Mouse (Mus musculus) forebrain, embryonic 13.5 days (tissue): ENCODE data around the gene Slc12a9. TPM values are rescaled to one million over a fixed set of nuclear protein-coding genes. Genes with fewer than 3 reads are reported as not detected.
A peak's percentile ranks its signal among the peaks of the same experiment; 100 is the strongest.

Experiments used
- ATAC-seq: fragments of 200-750 bp; cut with Nextera tagmentation; 2 replicates; pipeline ENCODE4 v1.8.0; 2017
- H3K27ac ChIP-seq: fragments of 300-500 bp; sonication (generic); 2 replicates; pipeline ENCODE4 v1.5.1; 2015; ENCODE audit warnings: inconsistent platforms, mild to moderate bottlenecking, moderate library complexity
- H3K27me3 ChIP-seq: fragments of 300-500 bp; sonication (generic); 2 replicates; pipeline ENCODE4 v1.6.1; 2015; ENCODE audit warnings: mild to moderate bottlenecking, inconsistent platforms
- H3K36me3 ChIP-seq: fragments of 300-500 bp; sonication (generic); 2 replicates; pipeline ENCODE4 v1.6.1; 2015; ENCODE audit warnings: mild to moderate bottlenecking, inconsistent platforms; ENCODE audit not compliant: poor library complexity, severe bottlenecking
- H3K4me1 ChIP-seq: fragments of 300-500 bp; sonication (generic); 2 replicates; pipeline ENCODE4 v1.6.1; 2015; ENCODE audit warnings: inconsistent platforms
- H3K4me2 ChIP-seq: fragments of 300-500 bp; sonication (generic); 2 replicates; pipeline ENCODE4 v1.6.1; 2015; ENCODE audit warnings: inconsistent platforms, mild to moderate bottlenecking, moderate library complexity
- H3K4me3 ChIP-seq: fragments of 300-500 bp; sonication (generic); 2 replicates; pipeline ENCODE4 v1.5.1; 2015; ENCODE audit warnings: mild to moderate bottlenecking, inconsistent platforms
- H3K9ac ChIP-seq: fragments of 300-500 bp; sonication (generic); 2 replicates; pipeline ENCODE4 v1.6.1; 2015; ENCODE audit warnings: mild to moderate bottlenecking, inconsistent platforms
- H3K9me3 ChIP-seq: fragments of 300-500 bp; sonication (generic); replicated peaks from 2 replicates; pipeline ENCODE4 v1.6.1; 2016; ENCODE audit warnings: inconsistent platforms
- WGBS: fragments of 180-500 bp; shearing (Covaris S2); methylation state at CpG from one replicate; pipeline ENCODE4 v1.1.7; 2015; 5-methylcytosine and 5-hydroxymethylcytosine counted together
- polyA plus RNA-seq: library from polyadenylated mRNA; unstranded; fragments of >200 nt; fragmentation: Nextera tagmentation; extraction: Ambion mirVana; gene quantifications from 2 replicates; pipeline ENCODE4 v1.2.1, GENCODE M21; 2015

The Slc12a9 gene
- polyA plus RNA-seq, 1 experiment from 2014 or later: 14.4 TPM

DNA sequence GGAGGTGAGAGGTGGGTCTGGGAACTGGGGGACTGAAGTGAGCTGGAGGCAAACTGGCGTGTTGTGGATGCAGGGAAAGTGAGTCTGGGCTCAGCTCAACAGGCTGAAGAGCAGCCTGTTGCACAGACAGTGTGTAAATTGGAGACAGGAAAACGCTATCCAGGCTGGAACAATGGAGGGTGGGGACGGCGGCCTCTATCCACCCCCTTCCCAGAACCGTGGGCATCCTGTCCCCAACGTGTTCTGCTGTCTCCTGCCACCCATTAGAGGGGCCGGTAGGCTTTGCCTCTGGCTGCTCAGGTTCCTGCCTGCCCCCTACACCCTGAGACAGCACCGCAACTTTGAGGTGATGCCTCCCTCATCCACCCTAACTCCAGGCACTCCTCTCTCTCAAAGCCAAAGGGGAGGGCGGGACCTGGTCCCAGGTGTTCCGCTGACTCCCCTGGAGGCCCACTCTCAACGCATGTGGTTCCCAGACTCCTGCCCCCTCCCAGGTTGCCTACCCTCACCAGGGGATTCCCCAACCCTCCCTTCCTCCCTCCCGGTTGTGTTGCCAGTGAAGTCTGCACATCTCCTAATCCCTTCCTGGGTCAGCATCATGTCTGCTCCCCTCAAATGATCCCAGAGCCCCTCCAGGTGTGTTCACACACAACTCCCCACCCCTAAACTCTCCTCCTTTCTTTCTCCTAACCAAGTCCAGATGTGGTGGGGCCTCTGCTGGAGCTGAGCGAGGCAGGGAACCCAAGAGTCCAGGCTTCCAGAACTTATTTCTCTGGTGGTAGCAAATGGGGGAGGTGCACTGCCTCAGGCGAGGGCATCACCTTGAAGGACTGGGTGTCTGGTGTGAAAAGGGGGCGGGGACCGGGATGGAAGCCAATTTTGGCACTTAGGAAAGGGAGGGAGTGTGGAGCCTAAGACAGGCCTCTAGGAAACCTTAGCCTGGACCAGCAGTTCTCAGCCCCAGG is 18.9 kb upstream of the Slc12a9 start:
- WGBS: 20% methylated on average over 16 of the region's 16 CpGs
- Histone ChIP-seq H3K9ac (peak overlapping the region; percentile 89), H3K4me3 (peak overlapping the region; percentile 73), H3K9me3 (no peaks in the 10 kb centered on the region), H3K4me1 (peaks cover 48% of the 10 kb centered on the region), H3K4me2 (peak overlapping the region; percentile 93), H3K27ac (no peak overlapping the region), H3K27me3 (peaks cover 8% of the 10 kb centered on the region), H3K36me3 (peaks cover 35% of the 10 kb centered on the region)
- no peak for ATAC-seq

DNA sequence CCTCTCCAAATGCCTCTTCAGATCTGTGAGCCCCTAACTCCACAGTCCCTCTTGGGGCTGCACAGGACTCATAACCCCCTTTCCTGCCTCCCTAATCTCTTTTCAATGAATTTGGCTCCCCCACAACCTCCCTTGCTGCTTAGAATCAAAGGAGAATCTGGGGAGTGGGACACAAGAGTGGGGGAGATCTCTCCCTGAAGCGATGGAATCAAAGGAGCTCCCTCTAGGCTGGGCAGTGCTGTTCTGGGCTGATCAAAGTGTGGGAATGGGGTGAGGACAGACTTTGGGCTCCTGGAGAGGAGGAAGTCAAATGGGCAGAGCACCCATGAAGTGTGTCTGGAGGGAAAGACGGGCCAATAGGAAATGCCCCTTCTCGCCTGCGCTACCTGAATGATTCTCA is 18.0 kb upstream of the Slc12a9 start:
- Histone ChIP-seq H3K4me3 (peak overlapping the region; percentile 73), H3K4me1 (peaks cover 48% of the 10 kb centered on the region), H3K36me3 (peaks cover 28% of the 10 kb centered on the region), H3K4me2 (peak overlapping the region; percentile 93), H3K27me3 (peaks cover 8% of the 10 kb centered on the region), H3K27ac (peak overlapping the region; percentile 55), H3K9me3 (no peaks in the 10 kb centered on the region), H3K9ac (peak overlapping the region; percentile 89)
- 5% methylated on average over 4 of the region's 4 CpGs for WGBS
- ATAC-seq: no peak

GRCm38 (mm10) chr5:137351058-137351380 is 17.6 kb upstream of the Slc12a9 start:
- Histone ChIP-seq H3K27ac (peak overlapping the region; percentile 55), H3K9ac (peak overlapping the region; percentile 89), H3K4me1 (peaks cover 49% of the 10 kb centered on the region), H3K9me3 (no peaks in the 10 kb centered on the region), H3K27me3 (peaks cover 8% of the 10 kb centered on the region), H3K4me2 (peak overlapping the region; percentile 93), H3K4me3 (peak overlapping the region; percentile 73), H3K36me3 (peaks cover 25% of the 10 kb centered on the region)
- WGBS: under 1% methylated on average over 8 of the region's 8 CpGs
- no peak for ATAC-seq

DNA sequence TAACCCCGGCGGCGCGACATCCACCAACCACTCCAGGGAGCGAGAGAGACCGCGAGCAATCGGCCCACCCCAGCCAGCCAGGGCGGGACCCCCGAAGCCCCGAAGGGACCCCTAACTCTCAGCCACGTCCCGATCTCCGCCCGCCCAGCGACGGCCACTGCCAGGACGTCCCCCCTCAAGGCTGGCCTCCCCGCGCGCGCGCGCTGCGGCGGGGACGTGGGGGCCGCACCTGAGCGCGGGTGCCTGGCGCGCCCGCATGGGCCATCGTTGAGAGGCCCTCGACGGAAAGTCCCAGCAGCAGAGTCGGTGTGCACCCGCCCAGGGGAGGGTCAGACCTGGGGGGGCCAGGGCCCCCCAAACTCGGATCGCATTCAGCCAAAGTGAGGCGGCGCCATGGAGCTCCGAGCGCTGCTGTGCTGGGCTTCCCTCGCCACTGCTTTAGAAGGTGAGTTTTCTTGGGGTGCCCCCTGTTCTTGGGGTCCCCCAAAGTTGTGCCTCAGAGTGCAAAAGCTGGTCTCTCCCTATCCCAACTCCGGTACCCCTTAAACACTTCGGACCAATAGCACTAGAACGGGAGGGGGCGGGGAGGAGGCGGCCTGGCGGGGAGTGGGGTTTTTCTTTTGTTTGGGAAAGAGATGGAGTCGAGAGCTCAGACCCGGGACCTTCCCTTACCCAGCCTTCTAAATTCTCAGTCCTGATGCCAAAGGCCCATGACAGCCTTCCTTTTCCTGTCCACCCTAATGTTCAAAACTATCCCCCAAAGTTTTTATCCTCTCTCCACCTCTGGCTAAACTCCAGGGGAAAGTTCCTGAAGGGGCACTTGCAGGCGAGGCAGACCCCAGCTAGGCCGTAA is 17.0 kb upstream of the Slc12a9 start:
- H3K4me1 ChIP-seq: peaks cover 52% of the 10 kb centered on the region
- ATAC-seq: peak; percentile 56; the same call in 1 of the 2 replicates
- peak overlapping the region; percentile 73 for H3K4me3 ChIP-seq

DNA sequence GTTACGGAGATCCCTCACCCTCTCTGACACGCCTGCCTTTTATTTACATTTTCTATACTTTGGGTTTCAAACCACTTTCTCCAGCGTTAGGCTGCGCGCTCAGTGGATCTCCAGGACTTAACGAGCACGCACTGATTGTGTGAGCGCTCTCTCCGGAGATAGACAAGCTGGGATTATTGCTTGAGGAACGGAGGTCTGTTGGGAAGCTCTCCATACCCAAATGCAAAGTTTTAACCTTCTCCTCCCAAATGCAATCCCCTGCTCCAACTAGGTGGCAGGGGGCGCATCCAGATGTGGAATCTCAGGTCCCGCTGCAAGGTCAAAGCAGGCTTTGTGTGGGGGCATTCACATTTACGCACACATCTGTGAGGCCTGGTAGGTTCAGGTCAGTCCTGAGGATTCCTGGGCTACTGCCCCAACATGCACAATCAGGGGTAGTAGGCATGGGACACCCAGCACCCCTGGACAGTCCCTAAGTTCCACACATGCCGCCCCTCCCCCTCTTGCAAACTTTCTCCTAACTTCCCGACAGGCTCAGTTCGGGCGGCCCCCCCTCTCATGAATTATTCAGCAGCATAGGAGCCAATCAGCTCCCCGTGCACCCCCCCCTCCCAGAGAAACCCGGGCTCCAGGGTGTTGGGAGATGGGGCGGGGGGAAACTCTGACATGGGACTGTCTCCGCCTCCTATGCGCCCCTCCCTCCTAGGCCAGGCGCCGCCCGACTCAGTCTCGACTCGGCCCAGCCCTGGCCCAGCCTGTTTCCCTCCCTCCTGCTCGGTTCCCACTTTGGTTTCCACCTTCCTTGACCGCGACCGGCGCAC is 16.2 kb upstream of the Slc12a9 start, which contains the start of gene Ephb4:
TSS of gene Ephb4 (plus strand) at position 726 of the 821 bp plus-strand sequence.
- Histone ChIP-seq H3K4me1 (peaks cover 52% of the 10 kb centered on the region), H3K27ac (peak within 1 kb of the TSS; percentile 72), H3K36me3 (peaks cover 12% of the 10 kb centered on the region), H3K9me3 (no peaks in the 10 kb centered on the region), H3K4me2 (peak within 1 kb of the TSS; percentile 93), H3K9ac (peak within 1 kb of the TSS; percentile 89), H3K4me3 (peak within 1 kb of the TSS; percentile 73), H3K27me3 (peaks cover 8% of the 10 kb centered on the region)
- ATAC-seq: peak; percentile 89
- WGBS: under 1% methylated on average over 31 of the region's 32 CpGs

More for the DNA sequence above, 17.0 kb upstream of the Slc12a9 start:
- H3K9ac ChIP-seq: peak overlapping the region; percentile 89
- H3K27ac ChIP-seq: peak overlapping the region; percentile 72
- H3K36me3 ChIP-seq: peaks cover 19% of the 10 kb centered on the region
- H3K4me2 ChIP-seq: peak overlapping the region; percentile 93
- peaks cover 8% of the 10 kb centered on the region for H3K27me3 ChIP-seq
- H3K9me3 ChIP-seq: no peaks in the 10 kb centered on the region
- WGBS: under 1% methylated on average over 51 of the region's 55 CpGs

DNA sequence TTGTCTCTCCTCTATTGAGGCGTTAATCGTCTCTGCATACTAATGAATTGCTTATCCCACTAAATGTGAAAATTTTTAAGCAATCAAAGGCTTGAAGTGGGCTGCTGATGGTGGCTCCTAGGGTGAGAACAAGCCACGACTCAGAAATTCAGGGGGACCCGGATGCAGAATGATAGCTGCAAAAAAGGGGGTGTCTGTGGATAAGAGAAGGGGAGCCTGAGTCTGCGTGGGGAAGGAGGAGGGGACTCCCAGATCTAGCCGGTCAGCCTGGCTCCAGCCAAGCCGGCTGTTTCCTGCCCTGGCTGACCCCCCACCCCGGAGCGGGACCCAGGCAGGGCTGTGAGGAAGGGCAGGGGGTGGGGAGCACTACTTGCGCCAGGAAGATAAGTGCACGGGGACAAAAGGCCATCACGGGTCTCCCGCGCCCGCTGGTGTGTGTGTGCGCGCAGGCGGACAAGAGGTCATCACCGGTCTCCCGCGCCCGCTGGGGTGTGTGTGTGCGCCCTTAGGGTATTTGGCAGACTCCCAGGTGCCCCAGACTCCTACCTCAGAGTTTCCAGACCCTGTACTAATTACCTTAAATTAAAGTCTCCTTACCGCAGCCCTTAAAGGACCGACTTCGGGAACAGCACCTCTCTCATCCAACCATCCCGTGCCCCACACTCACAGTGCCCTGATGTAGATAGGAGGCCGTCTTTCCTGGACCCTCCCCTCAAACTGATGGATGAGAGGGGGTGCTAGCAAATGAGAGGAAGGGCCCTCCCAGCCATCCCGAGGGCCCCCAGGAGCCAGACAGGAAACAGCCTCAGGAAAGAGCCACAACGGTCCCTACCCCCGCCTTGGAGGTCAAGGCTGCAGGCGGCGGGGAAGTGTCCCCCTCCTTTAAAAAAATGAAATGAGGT is 15.3 kb upstream of the Slc12a9 start:
- Histone ChIP-seq H3K9ac (peak overlapping the region; percentile 89), H3K4me2 (peak overlapping the region; percentile 93), H3K27me3 (peaks cover 8% of the 10 kb centered on the region), H3K4me1 (peaks cover 52% of the 10 kb centered on the region), H3K9me3 (no peaks in the 10 kb centered on the region), H3K36me3 (peaks cover 3% of the 10 kb centered on the region), H3K27ac (peak overlapping the region; percentile 21; the same call in 1 of the 2 replicates), H3K4me3 (peak overlapping the region; percentile 73)
- WGBS: under 1% methylated on average over 33 of the region's 33 CpGs
- ATAC-seq: peak; percentile 9

- Histone ChIP-seq H3K36me3 (no peaks in the 10 kb centered on the region), H3K9ac (no peak overlapping the region), H3K27me3 (peaks cover 8% of the 10 kb centered on the region), H3K4me3 (no peak overlapping the region), H3K4me1 (peaks cover 51% of the 10 kb centered on the region), H3K4me2 (peak overlapping the region; percentile 93; the same call in 1 of the 2 replicates), H3K27ac (no peak overlapping the region; the same call in 1 of the 2 replicates), H3K9me3 (no peaks in the 10 kb centered on the region)
- ATAC-seq: no peak
- 29% methylated on average over 7 of the region's 7 CpGs for WGBS
Measured at GRCm38 (mm10) chr5:137347856-137348255, 14.5 kb upstream of the Slc12a9 start.

DNA sequence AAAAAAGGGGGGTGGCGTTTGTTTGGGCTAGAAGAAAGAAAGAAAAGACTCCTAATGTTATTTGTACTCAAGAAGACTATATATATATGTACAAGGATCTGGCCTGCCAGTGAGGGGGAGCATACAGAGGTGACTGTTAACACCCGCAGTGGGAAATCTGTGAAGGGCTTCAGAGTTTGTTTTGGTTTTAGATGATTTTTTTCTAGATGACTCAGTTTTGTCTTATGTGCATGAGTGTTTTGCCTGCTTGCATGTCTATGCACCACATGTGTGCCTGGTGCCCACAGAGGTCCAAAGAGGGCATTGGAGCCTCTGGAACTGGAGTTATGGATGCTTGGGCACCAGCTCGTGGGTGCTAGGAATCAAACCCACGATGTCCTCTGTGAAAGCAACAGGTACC is 13.6 kb upstream of the Slc12a9 start:
- Histone ChIP-seq H3K4me3 (no peak overlapping the region), H3K9ac (no peak overlapping the region), H3K27ac (no peak overlapping the region), H3K9me3 (no peaks in the 10 kb centered on the region), H3K36me3 (no peaks in the 10 kb centered on the region), H3K27me3 (peaks cover 8% of the 10 kb centered on the region), H3K4me1 (peaks cover 42% of the 10 kb centered on the region), H3K4me2 (no peak overlapping the region)
- WGBS: 86% methylated on average over 4 of the region's 4 CpGs
- no peak for ATAC-seq

- H3K4me2 ChIP-seq: no peak overlapping the region
- H3K9me3 ChIP-seq: no peaks in the 10 kb centered on the region
- H3K4me1 ChIP-seq: peaks cover 36% of the 10 kb centered on the region
- WGBS: 95% methylated on average over 1 of the region's 1 CpGs
- no peak overlapping the region for H3K27ac ChIP-seq
- ATAC-seq: no peak
- H3K9ac ChIP-seq: no peak overlapping the region
- no peaks in the 10 kb centered on the region for H3K36me3 ChIP-seq
- H3K4me3 ChIP-seq: no peak overlapping the region
- peaks cover 8% of the 10 kb centered on the region for H3K27me3 ChIP-seq
Measured at GRCm38 (mm10) chr5:137346388-137346787, 13.0 kb upstream of the Slc12a9 start.

GRCm38 (mm10) chr5:137345821-137346220 is 12.4 kb upstream of the Slc12a9 start:
- Histone ChIP-seq H3K4me1 (peaks cover 31% of the 10 kb centered on the region), H3K4me2 (no peak overlapping the region), H3K27me3 (peaks cover 8% of the 10 kb centered on the region), H3K9me3 (no peaks in the 10 kb centered on the region), H3K9ac (no peak overlapping the region), H3K4me3 (no peak overlapping the region), H3K36me3 (no peaks in the 10 kb centered on the region), H3K27ac (no peak overlapping the region)
- WGBS: 24% methylated on average over 9 of the region's 9 CpGs
- no peak for ATAC-seq
